Mouse (Mus musculus): ENCODE results near the gene Patz1. TPM values are rescaled to one million over a fixed set of nuclear protein-coding genes. Genes with fewer than 3 reads are reported as not detected.
A peak's percentile ranks its signal among the peaks of the same experiment; 100 is the strongest.

Gene Patz1
- total RNA-seq, 2 experiments from 2014 or later: 31.8 to 31.9 TPM

- DNase-seq (ENCODE audit: low spot score in 2 of 2): no peak
Observed at GRCm38 (mm10) chr11:3328806-3329775, 40.4 kb downstream of the Patz1 start.

- DNase-seq (ENCODE audit: low spot score in 2 of 2): no peak
Observed at GRCm38 (mm10) chr11:3329891-3330451, 41.3 kb downstream of the Patz1 start, which contains the start of gene Pik3ip1. TSS of gene Pik3ip1 (plus strand) at chr11:3330401.

- DNase-seq (ENCODE audit: low spot score in 2 of 2): peak; percentile 63 to 87
Observed at GRCm38 (mm10) chr11:3330566-3330965, 41.9 kb downstream of the Patz1 start.

GRCm38 (mm10) chr11:3330991-3331750 lies 42.5 kb downstream of the Patz1 start:
- no peak for DNase-seq (ENCODE audit: low spot score in 2 of 2)

GRCm38 (mm10) chr11:3331756-3332642 lies 43.3 kb downstream of the Patz1 start:
- peak; percentile 84 to 93 for DNase-seq (ENCODE audit: low spot score in 2 of 2)

- DNase-seq (ENCODE audit: low spot score in 2 of 2): no peak
Observed at GRCm38 (mm10) chr11:3333111-3333695, 44.5 kb downstream of the Patz1 start.

DNA sequence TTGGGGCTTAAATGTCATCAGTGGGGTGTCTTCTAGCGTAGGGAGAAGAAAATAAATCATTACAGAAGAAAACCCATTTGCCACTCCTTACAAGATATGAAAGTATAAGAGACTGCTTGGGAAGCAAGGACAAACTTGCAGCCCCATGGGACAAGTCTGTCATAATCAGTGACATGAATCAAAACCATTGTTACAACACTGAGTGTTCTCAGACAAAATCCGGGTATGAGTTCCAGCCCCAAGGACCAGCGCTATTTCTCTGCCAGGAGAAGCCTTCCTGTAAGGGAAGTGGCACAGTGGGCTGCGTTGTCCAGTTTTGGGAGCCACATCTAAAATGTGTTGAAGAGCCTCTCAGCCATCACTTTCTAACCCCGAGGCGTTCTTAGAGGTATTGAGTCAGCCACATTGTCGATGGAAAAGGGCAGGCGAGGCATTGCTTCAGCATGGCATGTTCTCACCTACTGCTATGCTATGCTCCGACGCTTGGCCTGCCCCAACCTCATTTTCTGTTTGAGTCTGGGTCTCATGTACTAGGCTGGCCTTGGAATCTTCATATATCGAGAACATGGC lies 45.6 kb downstream of the Patz1 start:
- DNase-seq (ENCODE audit: low spot score in 2 of 2): no peak

GRCm38 (mm10) chr11:3334711-3335316 lies 46.1 kb downstream of the Patz1 start:
- no peak for DNase-seq (ENCODE audit: low spot score in 2 of 2)

DNA sequence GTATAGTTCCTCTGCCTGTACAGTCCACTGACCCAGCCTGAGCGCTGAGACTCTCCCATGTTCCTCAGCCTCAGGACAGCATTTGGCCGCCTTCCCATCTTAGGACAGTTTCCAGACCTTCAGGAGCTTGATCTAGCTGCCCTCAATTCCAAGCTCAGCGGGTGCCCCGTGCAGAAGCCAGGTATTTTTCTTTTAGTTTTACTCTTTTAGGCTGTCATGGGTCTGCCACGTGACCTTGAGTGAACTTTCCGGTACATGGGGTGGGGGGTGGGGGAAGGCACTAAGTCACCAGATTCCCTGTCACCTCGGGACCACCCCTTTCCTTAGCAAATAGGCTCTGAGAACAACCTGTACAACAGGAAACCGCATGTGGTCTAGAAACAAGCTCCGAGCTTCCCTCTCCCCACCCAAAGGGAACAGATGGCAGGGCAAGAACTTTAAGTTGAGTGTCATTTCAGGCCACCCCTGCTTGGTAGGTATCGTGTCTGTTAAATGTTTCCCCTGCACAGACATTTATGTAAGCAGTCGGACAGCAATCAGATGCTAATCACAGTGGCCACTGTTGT lies 47.1 kb downstream of the Patz1 start:
- DNase-seq (ENCODE audit: low spot score in 2 of 2): no peak

- DNase-seq (ENCODE audit: low spot score in 2 of 2): no peak
Observed at GRCm38 (mm10) chr11:3336602-3337001, 47.9 kb downstream of the Patz1 start.

DNA sequence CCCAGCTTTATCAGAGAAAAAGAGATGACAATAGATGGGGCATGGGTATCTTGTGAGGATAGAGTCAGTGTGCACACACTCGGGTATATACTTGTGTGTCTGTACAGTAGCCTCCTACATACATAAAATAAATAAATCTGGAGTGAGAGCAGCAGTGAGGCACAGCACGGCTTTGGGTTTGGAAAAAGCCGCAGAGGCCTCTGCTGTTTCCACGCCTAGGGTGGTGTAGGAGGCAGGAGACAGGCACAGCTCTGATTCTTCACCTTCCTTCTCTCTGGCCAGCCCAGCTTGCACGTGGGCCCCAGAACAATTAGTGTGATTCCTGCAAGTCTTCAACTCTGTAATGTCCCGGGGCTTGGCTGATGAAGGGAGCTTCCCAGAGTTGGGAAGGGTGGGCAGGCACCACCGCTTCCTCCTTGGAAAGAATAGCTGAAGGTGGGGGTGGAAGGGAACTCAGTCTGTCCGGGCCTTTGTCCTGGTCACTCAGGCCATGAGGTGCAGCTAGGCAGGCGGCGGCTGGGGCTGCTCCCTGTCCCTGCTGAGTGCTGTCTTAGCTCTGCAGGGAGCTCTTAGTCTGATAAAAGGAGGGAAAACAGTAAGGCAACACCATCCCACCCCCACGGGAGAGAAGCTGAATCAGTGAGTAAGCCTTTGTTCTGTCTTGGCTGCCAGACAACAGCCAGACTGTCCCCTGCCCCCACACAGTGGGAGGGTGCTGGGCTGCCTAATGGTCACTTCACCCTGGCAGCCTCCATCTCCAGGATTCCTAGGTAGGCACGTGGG lies 48.7 kb downstream of the Patz1 start:
- no peak for DNase-seq (ENCODE audit: low spot score in 2 of 2)

GRCm38 (mm10) chr11:3337961-3338360 lies 49.3 kb downstream of the Patz1 start:
- DNase-seq (ENCODE audit: low spot score in 2 of 2): no peak

GRCm38 (mm10) chr11:3341476-3341875 lies 52.8 kb downstream of the Patz1 start:
- DNase-seq (ENCODE audit: low spot score in 2 of 2): no peak

DNA sequence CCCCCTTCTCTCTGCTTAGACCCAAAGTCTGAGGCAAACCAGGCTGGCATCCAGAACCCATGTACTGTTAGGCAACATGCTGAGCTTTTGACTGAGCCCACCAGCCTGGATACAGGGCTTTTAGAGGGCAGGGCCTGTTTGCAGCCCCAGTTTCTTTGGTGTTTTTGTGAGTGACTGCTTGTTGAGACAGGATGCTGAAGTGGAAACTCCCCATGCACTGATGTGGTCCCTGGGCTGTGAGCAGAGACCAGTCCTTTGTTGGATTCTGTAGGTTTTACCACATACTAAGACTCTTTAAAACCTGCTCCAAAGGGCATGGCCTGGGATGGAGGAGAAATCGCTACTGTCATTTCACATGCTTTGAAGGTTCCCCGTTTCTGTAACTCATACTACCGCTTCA lies 56.2 kb downstream of the Patz1 start:
- DNase-seq (ENCODE audit: low spot score in 2 of 2): no peak

DNA sequence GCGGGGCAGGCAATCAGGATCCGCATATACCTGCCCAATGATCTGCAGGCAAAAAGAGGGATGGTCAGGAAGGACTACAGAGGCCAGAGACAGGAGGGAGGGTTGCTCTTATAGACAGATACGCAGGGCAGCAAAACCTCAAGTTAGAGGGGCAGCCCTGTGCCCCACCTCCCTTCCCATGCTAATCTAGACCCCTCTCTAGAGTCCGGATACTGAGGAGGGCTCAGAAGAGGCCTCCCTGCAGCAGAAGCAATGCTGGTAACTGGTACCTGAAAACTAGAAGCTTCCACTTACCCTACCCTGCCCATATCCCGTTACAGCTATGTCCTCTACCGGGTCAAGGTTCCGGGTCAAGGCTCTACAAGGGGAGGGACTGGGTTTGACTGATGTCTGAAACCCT lies 57.7 kb downstream of the Patz1 start:
- no peak for DNase-seq (ENCODE audit: low spot score in 2 of 2)

GRCm38 (mm10) chr11:3347091-3347834 lies 58.6 kb downstream of the Patz1 start:
- peak; percentile 76 to 86 for DNase-seq (ENCODE audit: low spot score in 2 of 2)

DNA sequence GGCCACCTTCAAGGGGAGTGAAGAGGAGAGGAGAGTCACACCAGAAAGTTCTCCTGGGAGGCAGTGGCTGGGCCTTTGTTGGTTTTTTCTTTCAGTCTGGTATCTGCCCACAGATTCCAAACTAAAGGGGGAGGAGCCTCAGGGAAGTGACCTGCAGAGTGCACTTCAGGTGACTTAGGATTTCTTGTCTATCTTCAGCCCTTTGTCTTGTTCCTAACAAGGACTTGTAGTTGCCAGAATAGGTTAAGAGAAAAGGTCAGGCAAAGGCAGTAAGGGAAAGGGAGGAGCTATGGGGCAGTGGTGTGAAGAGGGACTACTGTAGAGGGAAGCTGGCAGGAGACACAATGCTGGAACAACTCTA lies 59.1 kb downstream of the Patz1 start:
- no peak for DNase-seq (ENCODE audit: low spot score in 2 of 2)

Data from gastrocnemius, postnatal 4 days (tissue).